Comparison of ENCODE assay signal across 20 mouse cellular contexts in genomic region chr6:70898166-70898565, GRCm38 (mm10). TPM values are rescaled to one million over a fixed set of nuclear protein-coding genes. Genes with fewer than 3 reads are reported as not detected.
"Had no signal": no experiment of that assay in that cellular context is flagged by ENCODE, and none has a peak within 500 bp of the region (broad histone marks: within the 10 kb centered on the region; RNA-seq: fewer than 3 reads in every experiment).

No protein-coding gene starts in this region.

- DNase-seq: kidney, postnatal 25 days; lung, adult 18-20 months; right cerebral cortex, adult 18-20 months; right cerebral cortex, postnatal 25 days; thymus, adult 2 months; thymus, postnatal 25 days had no signal

- H3K27me3 ChIP-seq: intestine, embryonic 15.5 days; limb, embryonic 15.5 days; midbrain, embryonic 12.5 days; neural tube, embryonic 15.5 days had no signal

- H3K4me2 ChIP-seq: intestine, embryonic 15.5 days; limb, embryonic 15.5 days; midbrain, embryonic 12.5 days; neural tube, embryonic 15.5 days had no signal

- H3K9ac ChIP-seq: intestine, embryonic 15.5 days; limb, embryonic 15.5 days; liver, embryonic 14.5 days; midbrain, embryonic 12.5 days; neural tube, embryonic 15.5 days had no signal

- H3K4me1 ChIP-seq: intestine, embryonic 15.5 days; limb, embryonic 15.5 days had no signal

- ATAC-seq: intestine, embryonic 15.5 days had no signal

- H3K9me3 ChIP-seq: intestine, embryonic 15.5 days; limb, embryonic 15.5 days; midbrain, embryonic 12.5 days; neural tube, embryonic 15.5 days had no signal

- H3K4me3 ChIP-seq: intestine, embryonic 15.5 days; left cerebral cortex, adult 2 months; limb, embryonic 15.5 days; midbrain, embryonic 12.5 days; myocyte; neural tube, embryonic 15.5 days had no signal

- H3K27ac ChIP-seq: intestine, embryonic 15.5 days; left cerebral cortex, adult 2 months; limb, embryonic 15.5 days; liver, embryonic 14.5 days; midbrain, embryonic 12.5 days; neural tube, embryonic 15.5 days had no signal

RNA-seq across cellular contexts. Expression of gene Tex37, which starts 20.6 kb away (rescaled TPM):
- total RNA-seq: layer of hippocampus, postnatal 25 days; left cerebral cortex, adult 2 months; left cerebral cortex, postnatal 25 days; megakaryocyte-erythroid progenitor cell, adult 5-6 weeks had no signal
- polyA plus RNA-seq: intestine, embryonic 15.5 days; kidney, embryonic 14.5 days; limb, embryonic 11.5 days; limb, embryonic 15.5 days; liver, embryonic 14.5 days; lung, embryonic 16.5 days; midbrain, embryonic 12.5 days; myocyte; neural tube, embryonic 11.5 days; neural tube, embryonic 15.5 days had no signal

RNA-seq across cellular contexts. Expression of gene Foxi3, which starts 58.2 kb away (rescaled TPM):
- total RNA-seq: layer of hippocampus, postnatal 25 days; left cerebral cortex, adult 2 months; left cerebral cortex, postnatal 25 days; megakaryocyte-erythroid progenitor cell, adult 5-6 weeks had no signal
- polyA plus RNA-seq: intestine, embryonic 15.5 days; kidney, embryonic 14.5 days; liver, embryonic 14.5 days; lung, embryonic 16.5 days; midbrain, embryonic 12.5 days; myocyte; neural tube, embryonic 11.5 days; neural tube, embryonic 15.5 days had no signal
